Mouse (Mus musculus): ENCODE results near the gene Btg2.

Gene Btg2

GRCm38 (mm10) chr1:134059739-134060695, 18.9 kb downstream of the Btg2 start:
- DNase-seq (ENCODE audit: low spot score in 2 of 2), result no peak

- DNase-seq (ENCODE audit: low spot score in 2 of 2), result no peak
Measured at GRCm38 (mm10) chr1:134058870-134059269, 20.1 kb downstream of the Btg2 start.

- DNase-seq (ENCODE audit: low spot score in 2 of 2), result no peak
Measured at GRCm38 (mm10) chr1:134057736-134058135, 21.2 kb downstream of the Btg2 start.

GRCm38 (mm10) chr1:134056285-134056684, 22.6 kb downstream of the Btg2 start:
- DNase-seq (ENCODE audit: low spot score in 2 of 2), result no peak

- DNase-seq (ENCODE audit: low spot score in 2 of 2), result no peak
Measured at GRCm38 (mm10) chr1:134055666-134056245, 23.2 kb downstream of the Btg2 start.

- DNase-seq (ENCODE audit: low spot score in 2 of 2), result no peak
Measured at GRCm38 (mm10) chr1:134055058-134055457, 23.9 kb downstream of the Btg2 start.

GRCm38 (mm10) chr1:134053207-134053606, 25.7 kb downstream of the Btg2 start:
- peak; percentile 83 to 92 for DNase-seq (ENCODE audit: low spot score in 2 of 2)

- DNase-seq (ENCODE audit: low spot score in 2 of 2), result no peak
Measured at GRCm38 (mm10) chr1:134049542-134049941, 29.4 kb downstream of the Btg2 start.

GRCm38 (mm10) chr1:134048759-134049158, 30.2 kb downstream of the Btg2 start:
- peak; percentile 52 to 62 for DNase-seq (ENCODE audit: low spot score in 2 of 2)

GRCm38 (mm10) chr1:134047431-134047830, 31.5 kb downstream of the Btg2 start:
- DNase-seq (ENCODE audit: low spot score in 2 of 2), result no peak

GRCm38 (mm10) chr1:134046387-134046786, 32.5 kb downstream of the Btg2 start:
- DNase-seq (ENCODE audit: low spot score in 2 of 2), result no peak

- peak; percentile 63 to 76 for DNase-seq (ENCODE audit: low spot score in 2 of 2)
Measured at GRCm38 (mm10) chr1:134045971-134046370, 32.9 kb downstream of the Btg2 start.

GRCm38 (mm10) chr1:134044805-134045204, 34.1 kb downstream of the Btg2 start:
- DNase-seq (ENCODE audit: low spot score in 2 of 2), result no peak

GRCm38 (mm10) chr1:134042341-134042740, 36.6 kb downstream of the Btg2 start:
- DNase-seq (ENCODE audit: low spot score in 2 of 2), result no peak

GRCm38 (mm10) chr1:134041900-134042299, 37.0 kb downstream of the Btg2 start:
- no peak for DNase-seq (ENCODE audit: low spot score in 2 of 2)

- no peak for DNase-seq (ENCODE audit: low spot score in 2 of 2)
Measured at GRCm38 (mm10) chr1:134039361-134039760, 39.6 kb downstream of the Btg2 start.

GRCm38 (mm10) chr1:134038336-134038735, 40.6 kb downstream of the Btg2 start:
- DNase-seq (ENCODE audit: low spot score in 2 of 2), result no peak

GRCm38 (mm10) chr1:134037172-134037571, 41.7 kb downstream of the Btg2 start, which contains the start of gene Fmod:
Gene Fmod (plus strand): TSS chr1:134037254.
- no peak for DNase-seq (ENCODE audit: low spot score in 2 of 2)

- no peak for DNase-seq (ENCODE audit: low spot score in 2 of 2)
Measured at GRCm38 (mm10) chr1:134036492-134036891, 42.4 kb downstream of the Btg2 start.

- DNase-seq (ENCODE audit: low spot score in 2 of 2), result peak; percentile 47 to 54
Measured at GRCm38 (mm10) chr1:134028161-134028846, 50.6 kb downstream of the Btg2 start.

GRCm38 (mm10) chr1:134026741-134027140, 52.2 kb downstream of the Btg2 start:
- DNase-seq (ENCODE audit: low spot score in 2 of 2), result no peak

- DNase-seq (ENCODE audit: low spot score in 2 of 2), result no peak
Measured at GRCm38 (mm10) chr1:134025975-134026374, 52.9 kb downstream of the Btg2 start.

Data from frontal cortex, postnatal 25 days (tissue).